Mouse (Mus musculus): Measurements from ENCODE around the gene Fhit.

DNA sequence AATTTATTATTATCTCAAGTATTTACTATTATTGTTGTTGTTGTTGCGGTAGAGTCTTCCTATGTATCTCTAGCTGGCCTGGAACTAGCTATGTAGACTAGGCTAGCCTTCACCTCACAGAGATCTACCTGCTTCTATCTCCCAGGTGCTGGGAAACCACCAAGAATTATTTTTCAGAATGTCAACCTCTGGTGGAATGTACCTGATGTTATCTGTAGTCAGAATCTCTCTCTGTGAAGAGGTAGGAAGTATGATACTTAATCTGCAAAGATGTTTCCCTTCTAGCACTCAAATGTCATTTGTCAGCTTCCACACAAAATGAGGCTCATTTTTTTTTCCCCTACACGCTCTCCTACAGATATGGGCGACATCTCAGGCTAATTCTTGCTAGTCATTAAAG, 377.9 kb downstream of the Fhit start:
- TF ChIP-seq CTCF (IDR thresholded peaks at IDR 0.05; ENCODE audit: insufficient read depth, low read length): no peak
- no peak for TF ChIP-seq POLR2A (IDR thresholded peaks at IDR 0.05; ENCODE audit: borderline replicate concordance, extremely low read depth, low read depth, low read length)
